Comparison of ENCODE assay signal across 8 mouse cellular contexts in the genomic region with DNA sequence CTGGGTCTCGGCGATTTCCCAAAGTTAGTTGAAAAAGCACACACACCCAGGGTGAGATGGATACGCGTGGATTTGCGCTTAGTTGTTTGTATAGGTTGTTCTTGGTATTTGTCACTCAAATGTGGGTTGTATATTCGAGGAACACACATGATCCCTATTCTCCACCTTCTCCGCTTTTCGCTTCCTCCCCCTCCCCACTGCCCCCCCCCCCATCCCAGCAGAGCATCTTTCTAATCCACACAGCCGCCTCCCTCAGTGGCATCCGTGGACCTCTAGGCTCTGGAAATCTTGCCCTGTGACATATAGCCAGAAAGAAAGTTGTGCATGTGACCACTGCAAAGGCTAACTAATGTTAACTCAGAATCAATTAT. TPM values are rescaled to one million over a fixed set of nuclear protein-coding genes. Genes with fewer than 3 reads are reported as not detected.
DNase-seq lines count a peak whose midpoint lies in the region; ATAC-seq and TF ChIP-seq lines count a peak whose summit lies in the region.

A gene (minus strand): TSS at position 101 of the 371 bp plus-strand sequence.

- no peak for ATAC-seq in heart, embryonic 16.5 days (replicated peaks; ENCODE audit: extremely low read depth, insufficient read depth, low FRiP score)
- no peak for ATAC-seq in hindbrain, embryonic 12.5 days (ENCODE audit: low FRiP score)
- ATAC-seq in midbrain, embryonic 12.5 days (ENCODE audit: low FRiP score, low read depth) = no peak

- no peak for TF ChIP-seq POLR2A in bone marrow macrophage, adult 2 months (IDR thresholded peaks at IDR 0.05; ENCODE audit: borderline replicate concordance, low read depth, low read length)

- peak within 1 kb of the TSS; percentile 44 for H3K9ac ChIP-seq in heart, embryonic 16.5 days (ENCODE audit: low read length)
- peak within 1 kb of the TSS; percentile 18 for H3K9ac ChIP-seq in hindbrain, embryonic 12.5 days
- H3K9ac ChIP-seq in midbrain, embryonic 12.5 days (replicated peaks) = peak within 1 kb of the TSS; percentile 60

- H3K4me1 ChIP-seq in heart, embryonic 16.5 days (ENCODE audit: control insufficient read depth, insufficient read depth, low read length) = peaks cover 14% of the 10 kb centered on the region
- peaks cover 6% of the 10 kb centered on the region for H3K4me1 ChIP-seq in bone marrow macrophage, adult 2 months (ENCODE audit: control insufficient read depth, insufficient read depth, low read length)
- H3K4me1 ChIP-seq in hindbrain, embryonic 12.5 days = peaks cover 12% of the 10 kb centered on the region; the same call in 1 of the 2 replicates
- H3K4me1 ChIP-seq in midbrain, embryonic 12.5 days = peaks cover 17% of the 10 kb centered on the region

- whole genome bisulfite sequencing in heart, embryonic 16.5 days = 18% methylated on average over 10 of the region's 10 CpGs
- WGBS in hindbrain, embryonic 12.5 days = 9% methylated on average over 10 of the region's 10 CpGs
- WGBS in midbrain, embryonic 12.5 days = 8% methylated on average over 10 of the region's 10 CpGs

- H3K27me3 ChIP-seq in heart, embryonic 16.5 days (ENCODE audit: control insufficient read depth, insufficient read depth, low read length) = peaks cover 40% of the 10 kb centered on the region
- H3K27me3 ChIP-seq in hindbrain, embryonic 12.5 days = peaks cover 55% of the 10 kb centered on the region
- H3K27me3 ChIP-seq in midbrain, embryonic 12.5 days = peaks cover 50% of the 10 kb centered on the region

- H3K4me2 ChIP-seq in heart, embryonic 16.5 days (ENCODE audit: low read depth, low read length) = peak within 1 kb of the TSS; percentile 98
- peak within 1 kb of the TSS; percentile 96 for H3K4me2 ChIP-seq in hindbrain, embryonic 12.5 days (replicated peaks)
- peak within 1 kb of the TSS; percentile 99 for H3K4me2 ChIP-seq in midbrain, embryonic 12.5 days (replicated peaks)

- no peak for TF ChIP-seq CTCF in bone marrow macrophage, adult 2 months (IDR thresholded peaks at IDR 0.05; ENCODE audit: low read depth, low read length)

- no peaks in the 10 kb centered on the region for H3K9me3 ChIP-seq in heart, embryonic 16.5 days (replicated peaks; ENCODE audit: control insufficient read depth, low read length)
- H3K9me3 ChIP-seq in hindbrain, embryonic 12.5 days (replicated peaks) = no peaks in the 10 kb centered on the region
- no peaks in the 10 kb centered on the region for H3K9me3 ChIP-seq in midbrain, embryonic 12.5 days

- no peak for DNase-seq in heart, postnatal 4 days
- DNase-seq in ovary, adult 18-20 months (ENCODE audit: low spot score) = no peak
- DNase-seq in cerebellum, postnatal 36 days = no peak
- DNase-seq in yolk sac, embryonic 10.5 days (ENCODE audit: low spot score) = no peak

- no peak within 1 kb of the TSS for H3K27ac ChIP-seq in heart, embryonic 16.5 days (ENCODE audit: low read length)
- no peak within 1 kb of the TSS for H3K27ac ChIP-seq in bone marrow macrophage, adult 2 months (ENCODE audit: insufficient read depth, low read depth, low read length)
- no peak within 1 kb of the TSS for H3K27ac ChIP-seq in hindbrain, embryonic 12.5 days
- H3K27ac ChIP-seq in midbrain, embryonic 12.5 days (replicated peaks) = no peak within 1 kb of the TSS

- no peaks in the 10 kb centered on the region for H3K36me3 ChIP-seq in heart, embryonic 16.5 days (ENCODE audit: control insufficient read depth, insufficient read depth)
- no peaks in the 10 kb centered on the region for H3K36me3 ChIP-seq in hindbrain, embryonic 12.5 days
- no peaks in the 10 kb centered on the region for H3K36me3 ChIP-seq in midbrain, embryonic 12.5 days

- peak within 1 kb of the TSS; percentile 62 for H3K4me3 ChIP-seq in heart, embryonic 16.5 days (ENCODE audit: low read length)
- peak within 1 kb of the TSS; percentile 61 for H3K4me3 ChIP-seq in bone marrow macrophage, adult 2 months (ENCODE audit: insufficient read depth, low read length)
- peak within 1 kb of the TSS; percentile 48 for H3K4me3 ChIP-seq in hindbrain, embryonic 12.5 days
- peak within 1 kb of the TSS; percentile 55 for H3K4me3 ChIP-seq in midbrain, embryonic 12.5 days

RNA-seq across cellular contexts. Expression of the gene that starts here (rescaled TPM):
- polyA plus RNA-seq in heart, embryonic 16.5 days (2015; fragmentation: Nextera tagmentation; extraction: Ambion mirVana) = 0.08 TPM in 1 of 2 replicates, not detected in the other
- not detected for total RNA-seq in heart, postnatal 4 days (2021)
- polyA plus RNA-seq in bone marrow macrophage, adult 2 months (2012; ENCODE audit: insufficient read depth, insufficient read length, missing spikeins) = not detected in 2 replicates
- 0.65 and 0.98 TPM in 2 replicates for polyA plus RNA-seq in hindbrain, embryonic 12.5 days (2016; fragmentation: Nextera tagmentation; extraction: Ambion mirVana)
- 0.56 and 0.62 TPM in 2 replicates for polyA plus RNA-seq in midbrain, embryonic 12.5 days (2016; fragmentation: Nextera tagmentation; extraction: Ambion mirVana)
